Mouse (Mus musculus) regulatory T cell (primary cell): Measurements from ENCODE around the gene Spocd1.
"Not testable (repeated sequence)": the region's sequence is repeated elsewhere in the genome, so short reads cannot be mapped to it uniquely, and the experiment has no call there.

Experiments
- in situ Hi-C: fragments of 300-600 bp; cut with MboI, MseI; formaldehyde crosslinking; loops from one replicate; pipeline ENCODE4 v1.15.1; 2025; ENCODE audit warnings: high pct_unique_total_duplicates

Gene Spocd1

DNA sequence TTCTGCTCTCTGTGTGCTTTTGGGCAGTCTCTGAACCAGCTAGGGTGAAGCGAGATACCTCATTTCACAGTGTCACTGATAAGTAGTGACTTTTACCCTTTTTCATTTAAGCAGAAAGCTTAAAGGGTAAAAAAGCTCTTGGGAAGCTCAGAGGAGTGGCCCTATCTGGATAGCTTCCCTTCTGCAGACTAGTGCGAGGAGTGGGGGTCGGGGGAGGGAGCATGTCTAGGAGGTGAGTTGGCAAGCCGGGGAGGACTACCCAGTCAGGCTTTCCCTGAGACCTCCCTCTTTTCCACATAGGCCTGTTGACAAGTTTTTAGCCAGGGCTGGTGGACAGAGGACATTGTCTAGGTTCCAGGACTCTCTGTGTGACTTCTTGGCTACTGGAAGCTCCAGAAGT, at the start of gene Spocd1:
Gene Spocd1, plus strand, starts transcription at position 301 of the 400 bp plus-strand sequence.
- in situ Hi-C loops = loop anchor here (10.0 kb wide), 1 partner anchor 224 kb away; no protein-coding TSS in a partner anchor

DNA sequence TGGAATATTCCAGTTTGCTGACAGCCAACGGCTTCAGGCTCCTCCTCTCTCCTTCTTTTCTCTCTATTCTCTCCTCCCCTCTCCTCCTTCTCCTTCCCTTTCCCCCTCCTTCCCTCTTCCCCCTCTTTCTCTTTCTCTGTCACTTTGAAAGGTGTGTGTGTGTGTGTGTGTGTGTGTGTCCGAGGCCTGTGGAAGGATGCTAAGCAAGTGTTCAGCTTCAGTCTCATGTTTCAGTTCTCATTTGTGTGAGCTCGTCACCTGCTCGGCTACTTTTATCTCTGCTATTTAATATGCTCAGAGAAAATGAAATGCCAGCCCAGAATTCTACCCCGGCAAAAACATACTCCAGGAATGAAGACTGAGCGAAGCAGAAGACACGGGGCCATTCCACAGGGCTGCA, 48.4 kb upstream of the Spocd1 start:
- in situ Hi-C loops = no loop called here

DNA sequence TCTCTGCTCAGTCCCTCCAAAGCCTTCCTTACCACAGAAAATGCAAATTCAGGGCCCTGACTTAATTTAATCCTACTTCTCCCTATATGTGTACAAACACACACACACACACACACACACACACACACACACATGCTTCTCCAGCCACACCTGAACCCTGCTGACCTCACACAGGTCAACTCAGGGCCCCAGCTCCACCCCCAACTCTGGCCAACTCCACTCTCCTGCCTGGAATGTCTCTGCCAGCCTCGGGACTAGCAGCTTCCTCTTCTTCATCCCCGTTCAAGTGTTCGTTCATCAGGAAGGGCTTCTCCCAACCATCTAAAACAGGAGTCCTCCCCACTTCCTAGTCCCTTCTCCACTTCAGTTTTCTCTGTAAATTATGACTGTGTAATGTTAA, 47.4 kb upstream of the Spocd1 start:
- in situ Hi-C loops = no loop called here

DNA sequence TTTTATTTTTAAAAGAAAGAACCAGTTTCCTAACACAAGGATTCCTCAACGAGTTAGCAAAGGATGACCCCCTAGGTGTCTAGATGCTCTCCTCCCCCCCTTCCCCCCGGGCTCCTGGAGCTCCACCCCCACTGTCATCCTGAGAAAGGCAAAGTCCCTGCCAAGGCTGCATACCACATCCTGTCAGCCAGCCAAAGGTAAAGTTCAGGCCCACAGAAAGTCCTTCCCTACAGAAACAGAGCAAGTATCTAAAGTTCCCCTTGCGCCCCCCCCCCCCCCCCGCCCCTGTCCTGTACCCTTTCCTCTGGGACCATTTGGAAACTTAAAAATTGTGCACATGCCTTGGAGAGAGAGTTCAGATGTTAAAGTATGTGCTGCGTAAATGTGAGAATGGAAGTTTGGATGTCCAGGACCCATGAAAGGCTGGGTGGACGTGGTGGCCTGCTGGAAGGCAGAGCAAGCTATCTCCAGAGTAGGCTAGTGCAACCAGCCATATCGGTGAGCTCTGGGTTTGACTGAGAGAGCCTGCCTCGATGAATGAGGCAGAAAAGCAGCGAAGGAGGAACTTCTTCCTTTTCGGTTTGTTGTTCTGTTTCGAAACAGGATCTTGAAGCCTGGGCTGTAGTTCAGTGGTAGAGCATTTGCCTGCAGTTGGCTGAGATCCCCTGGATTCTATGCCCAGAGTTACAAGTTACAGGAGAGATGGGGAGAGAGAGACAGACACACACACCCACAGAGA, 46.3 kb upstream of the Spocd1 start:
- in situ Hi-C loops = no loop called here

DNA sequence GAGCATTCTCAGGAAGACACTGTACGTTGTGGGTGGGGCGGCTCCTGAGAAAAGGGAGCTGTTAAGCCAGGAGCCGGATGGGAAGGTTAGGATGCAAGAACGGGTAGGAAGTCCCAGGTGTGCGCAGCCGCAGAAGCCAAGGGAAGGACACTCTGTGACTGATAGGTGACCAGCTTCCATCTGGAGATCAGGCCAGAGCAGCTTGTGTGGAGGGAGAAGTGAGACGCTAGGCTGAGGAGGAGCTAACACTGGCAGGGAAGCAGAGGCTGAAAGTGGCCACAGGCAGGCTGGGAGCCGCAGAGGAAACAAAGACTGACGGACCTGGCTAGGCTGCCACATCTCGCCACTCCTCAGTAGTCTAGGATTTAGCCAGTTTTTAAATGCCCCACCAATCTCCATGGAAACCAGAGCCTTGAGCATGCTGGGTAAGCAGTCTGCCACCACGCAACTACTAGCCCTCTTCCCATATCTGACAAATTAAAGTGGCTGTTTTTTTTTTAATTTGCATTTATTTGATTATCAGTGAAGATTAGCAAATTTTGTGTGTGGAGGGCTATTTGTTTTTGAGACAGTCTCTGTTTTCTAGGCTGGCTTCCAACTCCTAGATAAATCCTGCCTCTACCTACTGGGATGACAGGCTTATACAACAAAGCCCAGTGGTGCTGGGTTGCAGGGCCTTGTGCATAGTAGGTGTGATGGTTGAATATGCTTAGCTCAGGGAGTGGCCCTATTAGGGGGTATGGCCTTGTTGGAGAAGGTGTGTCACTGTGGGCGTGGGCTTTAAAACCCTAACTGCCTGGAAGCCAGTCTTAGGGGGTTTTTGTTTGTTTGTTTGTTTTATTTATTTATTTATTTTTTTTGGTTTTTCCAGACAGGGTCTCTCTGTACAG, 44.8 kb upstream of the Spocd1 start:
- in situ Hi-C loops = no loop called here

DNA sequence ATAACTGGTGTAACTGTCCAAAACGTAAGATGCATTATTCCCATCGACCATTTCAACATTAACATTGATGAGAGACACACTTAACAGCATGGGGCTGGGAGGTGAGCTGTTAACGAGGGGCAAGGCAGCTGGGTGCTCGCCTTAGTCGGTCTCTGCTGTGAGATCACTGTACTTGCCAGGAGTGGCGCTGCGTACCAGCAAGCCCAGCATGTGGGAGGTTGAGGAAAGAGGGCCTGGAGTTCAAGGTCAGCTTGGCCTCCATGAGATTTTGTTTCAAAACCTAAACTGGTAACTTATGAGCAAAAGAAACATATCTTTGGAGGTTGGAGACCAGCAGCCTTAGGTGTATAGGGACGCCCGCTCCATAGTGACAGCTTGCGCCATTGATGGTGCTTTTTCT, 39.4 kb upstream of the Spocd1 start:
- in situ Hi-C loops = no loop called here

DNA sequence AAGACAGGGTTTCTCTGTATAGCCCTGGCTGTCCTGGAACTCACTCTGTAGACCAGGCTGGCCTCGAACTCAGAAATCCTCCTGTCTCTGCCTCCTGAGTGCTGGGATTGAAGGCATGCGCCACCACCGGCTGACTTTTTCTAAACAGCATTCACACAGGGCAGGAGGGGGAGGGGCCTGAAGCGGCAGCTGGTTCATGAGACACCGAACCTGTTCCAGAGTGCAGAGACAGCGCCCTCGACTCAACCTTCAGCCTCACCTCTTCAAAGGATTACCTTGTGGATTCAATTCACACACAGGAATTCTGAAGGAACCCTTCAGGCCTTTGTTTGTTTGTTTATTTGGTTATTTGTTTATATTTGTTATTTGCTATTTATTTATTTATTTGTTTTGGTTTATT, 39.0 kb upstream of the Spocd1 start:
- in situ Hi-C loops = no loop called here

DNA sequence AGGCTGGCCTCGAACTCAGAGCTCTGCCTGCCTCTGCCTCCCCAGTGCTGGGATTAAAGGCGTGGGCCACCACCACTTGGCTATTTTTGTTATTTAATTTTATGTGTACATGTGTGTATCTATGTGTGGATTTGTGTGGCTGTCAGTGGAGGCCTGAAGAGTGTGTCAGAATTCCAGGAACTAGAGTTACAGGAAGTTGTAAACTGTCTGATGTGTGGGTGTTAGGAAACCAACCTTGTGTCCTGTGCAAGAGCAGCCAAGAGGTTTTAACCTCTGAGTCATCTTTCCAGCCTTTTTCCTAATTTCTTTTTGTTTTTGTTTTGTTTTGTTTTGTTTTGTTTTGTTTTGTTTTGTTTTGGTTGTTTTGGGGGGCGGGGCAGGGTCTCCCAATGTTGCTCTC, 34.2 kb upstream of the Spocd1 start:
- in situ Hi-C loops = no loop called here

DNA sequence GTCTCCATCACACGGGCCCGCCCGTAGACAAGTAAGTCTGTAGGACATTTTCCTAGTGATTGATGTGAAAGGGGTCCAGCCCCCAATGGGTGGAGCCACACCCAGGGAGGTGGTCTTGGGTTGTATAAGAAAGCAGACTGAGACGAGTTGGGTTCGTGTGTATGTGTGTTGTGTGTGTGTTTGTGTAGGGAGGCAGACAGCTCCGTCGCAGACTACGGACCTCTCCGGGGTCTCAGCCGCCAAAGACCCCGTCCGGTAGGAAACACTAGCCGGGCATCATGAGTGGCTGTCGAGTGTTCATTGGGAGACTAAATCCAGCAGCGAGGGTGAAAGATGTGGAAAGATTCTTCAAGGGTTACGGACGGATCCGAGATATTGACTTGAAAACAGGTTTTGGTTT, 30.2 kb upstream of the Spocd1 start:
- in situ Hi-C loops = not testable (repeated sequence)

DNA sequence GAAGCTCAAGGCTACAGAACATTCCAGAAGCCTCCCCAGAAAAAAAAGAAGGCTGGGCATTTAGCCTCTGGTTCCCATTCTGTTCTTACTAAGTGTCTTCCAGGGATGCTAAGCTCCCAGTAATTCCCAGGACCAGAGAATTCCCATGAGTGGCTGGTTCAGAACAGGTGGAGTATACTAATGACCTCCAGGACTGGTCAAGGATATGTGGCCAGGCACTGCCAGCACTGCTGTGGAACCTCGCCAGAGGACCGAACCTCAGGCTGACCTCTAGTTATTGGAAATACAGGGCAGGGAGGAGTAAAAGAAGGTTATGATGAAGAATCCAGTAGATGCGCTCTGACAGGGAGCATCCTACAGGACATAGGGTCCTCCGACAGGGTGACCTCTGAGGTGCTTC, 26.7 kb upstream of the Spocd1 start:
- in situ Hi-C loops = no loop called here

DNA sequence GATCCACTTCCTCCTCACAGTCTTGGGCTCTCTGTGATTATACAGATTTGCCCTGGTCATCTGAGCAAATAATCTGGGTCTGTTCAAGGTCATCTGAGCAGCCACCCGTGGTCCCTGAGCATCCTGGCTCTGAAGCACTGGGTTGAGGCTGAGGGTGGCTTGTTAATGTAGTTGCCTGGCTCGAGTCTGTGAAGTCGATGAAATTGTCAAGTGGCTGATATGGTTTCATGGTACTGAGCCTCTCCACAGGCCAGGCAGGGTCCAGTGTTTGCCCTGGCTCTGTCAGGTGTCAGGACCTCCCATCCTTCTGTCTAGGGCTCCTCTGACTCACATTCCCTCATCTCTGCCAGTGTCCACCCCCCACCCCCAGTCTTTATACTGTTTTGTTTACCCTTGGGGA, 25.5 kb upstream of the Spocd1 start:
- in situ Hi-C loops = no loop called here

DNA sequence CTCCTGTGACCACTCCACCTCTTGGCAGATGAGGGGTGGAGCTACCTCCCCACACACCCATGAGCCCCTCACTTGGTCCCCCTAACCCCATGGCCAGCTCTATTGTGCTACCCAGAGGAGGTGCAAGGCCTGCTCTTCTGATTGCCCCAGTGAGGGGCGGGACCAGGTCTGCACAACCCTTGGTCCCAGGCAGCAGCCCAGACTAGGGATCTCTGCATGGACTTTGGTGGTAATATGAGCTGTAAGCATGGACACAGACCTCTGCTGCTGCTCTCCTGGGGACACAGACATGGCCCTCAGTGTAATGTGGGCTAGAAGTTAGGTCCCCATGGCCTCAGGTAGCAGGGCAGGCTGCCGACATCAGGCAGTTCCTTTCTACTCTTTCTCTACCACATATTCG, 24.0 kb upstream of the Spocd1 start:
- in situ Hi-C loops = no loop called here

DNA sequence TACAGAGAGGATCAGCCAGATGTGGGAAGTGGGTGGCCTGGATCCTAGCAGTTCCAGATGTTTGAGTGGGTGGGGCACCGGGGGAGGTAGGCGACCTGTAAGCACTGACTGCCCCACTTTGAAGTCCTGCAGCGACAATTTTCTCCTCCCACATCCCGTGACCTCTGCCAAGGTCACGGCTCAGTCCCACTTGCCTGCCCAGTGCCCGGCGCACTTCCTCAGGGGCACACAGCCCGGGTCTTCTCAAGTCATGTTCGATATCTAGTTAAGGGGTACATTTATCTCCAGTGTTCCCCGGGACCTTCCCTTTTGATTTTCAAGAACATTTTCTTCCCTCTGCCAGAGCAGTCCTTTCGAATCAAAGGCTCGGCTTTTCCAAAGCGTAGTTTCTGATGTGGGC, 23.0 kb upstream of the Spocd1 start:
- in situ Hi-C loops = no loop called here

DNA sequence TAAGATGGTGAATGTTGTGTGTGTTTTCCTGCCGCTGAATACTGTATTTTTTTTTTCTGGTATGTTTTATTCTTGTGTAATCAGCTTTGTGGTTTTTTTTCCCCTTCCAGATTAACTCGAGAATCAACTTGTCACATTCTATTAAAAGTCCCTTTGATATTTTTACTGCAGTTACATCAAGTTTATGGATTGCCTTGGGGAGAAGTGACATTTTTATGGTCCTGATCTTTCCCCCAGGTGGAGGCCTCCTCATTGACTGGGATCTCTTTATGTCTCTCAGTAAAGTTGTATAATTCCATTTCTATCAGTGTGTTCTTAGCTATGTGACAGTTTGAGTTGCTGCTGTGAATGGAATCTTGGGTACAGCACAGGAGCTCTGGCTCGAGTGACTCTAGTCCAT, 20.2 kb upstream of the Spocd1 start:
- in situ Hi-C loops = no loop called here

DNA sequence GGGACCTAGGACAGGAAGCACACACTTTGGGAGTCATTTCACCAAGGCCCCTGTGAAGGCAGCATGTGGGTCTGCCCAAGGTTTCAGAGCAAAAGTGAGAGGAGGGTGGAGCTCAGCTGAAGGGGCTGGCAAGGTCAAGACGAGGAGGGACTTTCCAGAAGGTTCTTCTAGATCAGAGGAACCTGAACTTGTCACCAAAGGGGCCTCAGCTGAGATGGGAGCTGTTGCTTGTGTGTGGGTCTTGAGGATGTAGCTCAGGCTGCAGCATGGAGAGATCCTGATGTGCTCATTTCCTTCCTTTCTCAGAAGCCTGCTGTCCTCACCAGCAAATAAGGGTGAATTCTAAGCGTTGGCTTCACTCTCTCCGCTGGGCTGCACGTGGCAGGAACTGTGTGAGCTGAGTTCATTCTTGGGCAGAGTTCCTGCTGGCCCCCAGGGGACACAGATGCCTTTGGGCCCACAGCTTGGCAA, 19.8 kb upstream of the Spocd1 start:
- in situ Hi-C loops = no loop called here

DNA sequence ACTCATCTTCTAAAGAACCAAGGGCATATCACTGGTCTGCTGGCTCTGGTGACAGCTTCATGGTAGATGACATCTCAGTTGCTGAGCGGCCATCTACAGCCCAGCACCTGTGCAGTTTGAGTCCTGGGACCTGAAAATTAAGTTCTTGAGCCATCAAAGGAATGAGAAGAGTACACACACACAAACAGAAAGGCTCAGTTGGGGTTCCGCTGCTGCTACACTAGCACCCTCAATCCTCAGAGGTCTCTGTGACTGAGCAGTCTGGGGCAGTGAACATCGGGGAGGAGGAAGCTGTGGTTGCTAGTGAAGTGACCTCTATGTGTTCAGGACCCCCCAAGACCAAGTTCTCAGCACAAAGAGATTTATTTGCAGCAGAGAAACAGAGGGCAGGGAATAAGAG, 16.1 kb upstream of the Spocd1 start:
- in situ Hi-C loops = no loop called here

DNA sequence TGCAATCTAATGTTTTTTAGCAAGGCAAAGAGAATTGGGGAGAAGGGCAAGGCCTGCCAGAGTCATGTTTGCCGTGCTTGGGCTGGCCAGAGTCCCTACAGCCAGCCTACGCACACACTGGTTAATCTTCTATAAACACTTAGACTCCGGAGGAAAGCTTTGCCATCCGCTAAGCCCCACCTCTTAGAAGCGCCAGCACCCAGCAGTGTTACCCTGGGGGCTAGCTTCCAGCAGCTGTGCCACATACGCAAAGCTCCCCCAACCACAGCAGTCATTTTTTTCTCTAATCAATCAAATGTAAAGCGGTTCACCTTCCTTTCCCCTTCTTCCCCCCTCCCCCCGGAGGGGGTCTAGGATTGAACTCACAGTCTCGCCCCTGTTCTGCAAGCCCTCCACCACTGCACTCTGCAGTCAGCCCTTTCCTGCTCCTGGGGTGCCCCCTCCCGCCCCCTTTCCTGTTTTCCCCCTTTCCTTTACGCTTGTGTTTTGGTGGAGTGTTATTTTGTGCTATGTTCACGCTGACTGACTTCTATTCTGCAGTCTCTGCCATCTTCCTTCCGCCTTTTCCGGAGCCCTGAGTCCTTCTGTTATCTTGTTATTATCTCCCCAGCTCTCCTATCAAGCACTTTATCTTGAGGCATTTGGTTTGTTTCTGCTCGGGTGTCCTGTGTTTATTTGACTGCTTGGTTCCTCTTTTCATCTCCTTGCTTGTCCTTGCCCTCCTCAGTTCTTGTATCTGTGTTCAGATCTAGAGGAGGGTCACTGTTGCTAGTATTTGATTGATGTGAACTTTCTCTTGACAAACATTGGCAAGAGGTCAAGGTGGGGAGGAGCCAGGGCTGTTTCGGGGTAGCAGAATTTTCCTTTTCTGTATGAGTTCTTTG, 15.0 kb upstream of the Spocd1 start:
- in situ Hi-C loops = no loop called here

DNA sequence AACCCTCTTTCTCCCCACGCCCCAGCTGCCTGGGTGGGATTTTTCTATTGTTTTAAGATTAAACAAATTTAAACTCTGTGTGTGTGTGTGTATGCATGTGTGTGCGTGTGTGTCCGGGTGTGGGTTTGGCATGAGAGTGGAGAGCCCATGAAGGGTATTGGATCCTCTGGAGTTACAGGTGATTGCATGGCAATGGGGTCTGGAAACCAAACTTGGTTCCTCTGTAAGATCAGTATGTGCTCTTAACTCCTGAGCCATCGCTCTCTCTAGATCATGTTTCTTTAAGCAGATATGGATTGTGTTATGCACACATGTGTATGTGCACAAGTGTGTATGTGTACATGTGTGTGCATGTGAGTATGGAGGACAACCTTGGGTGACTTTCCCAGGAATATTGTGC, 14.4 kb upstream of the Spocd1 start:
- in situ Hi-C loops = no loop called here

DNA sequence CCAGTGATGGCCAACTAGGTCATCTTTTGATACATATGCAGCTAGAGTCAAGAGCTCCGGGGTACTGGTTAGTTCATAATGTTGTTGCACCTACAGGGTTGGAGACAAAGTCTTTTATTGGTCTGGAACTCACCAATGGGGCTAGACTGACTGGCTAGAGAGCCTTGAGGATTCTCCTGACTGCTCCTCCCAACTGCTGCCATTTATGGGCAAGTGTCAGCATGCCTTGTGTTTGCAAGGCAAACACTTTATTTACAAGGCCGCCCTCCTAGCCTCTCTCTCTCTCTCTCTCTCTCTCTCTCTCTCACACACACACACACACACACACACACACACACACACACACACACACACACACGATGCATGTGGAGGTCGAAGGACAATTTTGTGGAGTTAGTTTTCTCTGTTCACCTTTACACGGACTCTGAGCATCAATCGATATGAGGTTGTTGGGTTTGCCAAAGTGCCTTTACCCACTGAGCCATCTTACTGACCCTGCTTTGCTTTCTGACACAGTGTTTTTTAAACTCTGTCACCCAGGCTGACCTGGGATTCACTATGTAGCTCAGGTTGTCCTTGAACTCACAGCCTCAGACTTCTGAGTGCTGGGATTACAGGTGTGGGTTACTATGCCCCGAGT, 13.6 kb upstream of the Spocd1 start:
- in situ Hi-C loops = no loop called here

DNA sequence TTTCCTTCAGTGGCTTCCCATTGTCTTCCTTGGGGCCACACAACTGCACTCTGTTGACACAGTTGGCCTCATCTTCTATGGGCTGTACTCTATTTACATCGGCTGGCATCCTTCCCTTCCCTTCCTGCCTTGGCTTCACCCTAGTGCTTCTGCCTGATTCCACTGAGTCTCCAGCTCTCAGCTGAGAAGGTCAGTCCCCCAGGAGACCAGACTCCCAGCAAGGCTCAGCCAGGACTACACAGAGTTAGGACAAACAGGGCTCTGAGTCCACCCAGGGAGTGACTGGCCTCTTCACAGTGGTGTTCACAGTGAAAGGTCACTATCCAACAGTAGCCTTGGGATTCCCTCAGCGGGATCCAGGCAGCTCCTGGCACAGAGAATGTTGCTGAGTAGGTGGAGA, 12.9 kb upstream of the Spocd1 start:
- in situ Hi-C loops = no loop called here

DNA sequence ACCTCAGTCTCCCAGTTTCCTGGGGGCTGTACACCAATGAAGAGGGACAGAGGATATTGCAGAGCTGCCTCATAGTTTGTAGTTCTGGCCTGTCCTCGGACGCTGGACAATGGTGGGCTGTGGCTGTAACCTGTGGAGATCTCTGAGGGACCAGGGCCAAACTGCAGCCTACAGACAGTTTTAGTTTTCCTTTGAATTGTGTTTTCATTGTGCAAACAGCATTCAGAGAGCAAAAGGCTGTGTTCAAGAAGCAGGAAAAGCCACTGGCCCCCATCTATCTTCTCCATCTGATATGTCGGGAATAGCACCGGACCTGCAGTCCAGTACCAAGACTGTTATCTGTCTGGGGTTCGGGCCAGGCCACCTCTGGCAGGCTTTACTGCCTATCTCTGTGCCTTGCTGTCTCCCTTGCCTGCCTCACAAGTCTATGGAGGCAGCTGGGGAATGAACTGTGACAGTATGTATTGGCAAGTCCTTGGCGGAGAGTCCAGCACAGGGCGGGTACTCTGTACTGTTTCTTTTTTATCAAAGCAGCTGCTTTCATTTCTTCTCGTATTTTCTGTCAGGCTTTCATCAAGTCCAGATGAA, 11.9 kb upstream of the Spocd1 start:
- in situ Hi-C loops = no loop called here
